In genomic region chr13:19027766-19028350, GRCm38 (mm10) we compare ENCODE assay signal across 11 mouse cellular contexts.
A peak's percentile ranks its signal among the peaks of the same experiment; 100 is the strongest.
DNase-seq lines count a peak whose midpoint lies in the region; ATAC-seq lines count a peak whose summit lies in the region.
"Had no signal": no experiment of that assay in that cellular context is flagged by ENCODE, and none has a peak within 500 bp of the region (broad histone marks: within the 10 kb centered on the region; RNA-seq: fewer than 3 reads in every experiment).

No protein-coding gene starts in this region.

- intact Hi-C loops in left cerebral cortex, postnatal 25 days (cut with DNase I), result loop anchor here (2.0 kb wide), 1 partner anchor 75 kb away; no protein-coding TSS in a partner anchor

- peak; percentile 84 for ATAC-seq in frontal cortex, adult (ENCODE audit: low TSS enrichment)
- peak; percentile 65 for ATAC-seq in cerebellum, adult (ENCODE audit: insufficient number of reproducible peaks, low FRiP score, low TSS enrichment)
- ATAC-seq: inflammation-experienced regulatory T-cells, adult 6 months had no signal

- DNase-seq in frontal cortex, postnatal 10 days (ENCODE audit: low spot score in 2 of 2), result no peak
- peak; percentile 63 to 64 for DNase-seq in cerebellum, postnatal 36 days
- peak; percentile 29 to 81 for DNase-seq in left cerebral cortex, postnatal 25 days (ENCODE audit: low spot score in 2 of 2)
- no peak for DNase-seq in heart, adult 18-20 months
- no peak for DNase-seq in urinary bladder, postnatal 4 days (ENCODE audit: low spot score in 2 of 2)
- DNase-seq in lung, postnatal 14 days, result no peak
- DNase-seq: adrenal gland, adult 8-10 months; gastrocnemius, postnatal 36 days had no signal

Comparison
In these comparisons a context has a peak if more than half of its experiments do, and no peak if none do; other contexts are left out.
1. DNase-seq: peak in cerebellum, postnatal 36 days (2 of 2) and left cerebral cortex, postnatal 25 days (2 of 2); none in frontal cortex, postnatal 10 days (0 of 2), heart, adult 18-20 months (0 of 2), urinary bladder, postnatal 4 days (0 of 2) and lung, postnatal 14 days (single experiment).